Mouse (Mus musculus) midbrain, embryonic 16.5 days (tissue): ENCODE measurements at regions not wholly inside any gene's neighbourhood (a gene's known extent, or its start where the extent isn't known, plus 50 kb on each side); places are given as distances from the start of the nearest gene placed in this dataset.

Source experiments
- ATAC-seq: fragments of 200-750 bp; cut with Nextera tagmentation; 2 replicates; pipeline ENCODE4 v1.8.0; 2017; ENCODE audit warnings: moderate TSS enrichment
- H3K27ac ChIP-seq: fragments of 300-500 bp; sonication (generic); 2 replicates; pipeline ENCODE4 v1.5.1; 2014; ENCODE audit warnings: mild to moderate bottlenecking, low read length, mixed read lengths
- H3K27me3 ChIP-seq: fragments of 300-500 bp; sonication (generic); 2 replicates; pipeline ENCODE4 v1.6.1; 2014; ENCODE audit warnings: low read depth, low read length, mixed read lengths; ENCODE audit not compliant: control insufficient read depth, insufficient read depth
- H3K36me3 ChIP-seq: fragments of 300-500 bp; sonication (generic); 2 replicates; pipeline ENCODE4 v1.6.1; 2014; ENCODE audit warnings: mild to moderate bottlenecking, low read length, moderate library complexity, mixed read lengths; ENCODE audit not compliant: control insufficient read depth, insufficient read depth
- H3K4me1 ChIP-seq: fragments of 300-500 bp; sonication (generic); 2 replicates; pipeline ENCODE4 v1.6.1; 2014; ENCODE audit warnings: mild to moderate bottlenecking, low read length, mixed read lengths; ENCODE audit not compliant: control insufficient read depth, insufficient read depth
- H3K4me2 ChIP-seq: fragments of 300-500 bp; sonication (generic); 2 replicates; pipeline ENCODE4 v1.6.1; 2014; ENCODE audit warnings: mild to moderate bottlenecking, low read length, mixed read lengths
- H3K4me3 ChIP-seq: fragments of 300-500 bp; sonication (generic); 2 replicates; pipeline ENCODE4 v1.5.1; 2014; ENCODE audit warnings: low read depth, mild to moderate bottlenecking, low read length, moderate library complexity, mixed read lengths
- H3K9ac ChIP-seq: fragments of 300-500 bp; sonication (generic); 2 replicates; pipeline ENCODE4 v1.6.1; 2014; ENCODE audit warnings: low read depth, low read length, mixed read lengths
- H3K9me3 ChIP-seq: fragments of 300-500 bp; sonication (generic); replicated peaks from 2 replicates; pipeline ENCODE4 v1.6.1; 2014; ENCODE audit warnings: mild to moderate bottlenecking, low read length, mixed read lengths; ENCODE audit not compliant: control insufficient read depth, poor library complexity, severe bottlenecking
- WGBS: fragments of 180-500 bp; shearing (Covaris S2); extraction: QIAGEN DNeasy Blood & Tissue Kit; methylation state at CpG from one replicate; pipeline ENCODE4 v1.1.7; 2014; 5-methylcytosine and 5-hydroxymethylcytosine counted together

GRCm38 (mm10) chr15:61544074-61544473, 621.3 kb upstream of the A1bg start:
- no peak for ATAC-seq
- H3K36me3 ChIP-seq: no peaks in the 10 kb centered on the region
- H3K4me3 ChIP-seq: no peak overlapping the region
- H3K4me1 ChIP-seq: no peaks in the 10 kb centered on the region
- H3K27me3 ChIP-seq: no peaks in the 10 kb centered on the region
- no peak overlapping the region for H3K27ac ChIP-seq
- H3K9me3 ChIP-seq: no peaks in the 10 kb centered on the region
- H3K9ac ChIP-seq: no peak overlapping the region
- WGBS: 73% methylated on average over 2 of the region's 2 CpGs
- no peak overlapping the region for H3K4me2 ChIP-seq

- no peak overlapping the region for H3K27ac ChIP-seq
- H3K9me3 ChIP-seq: no peaks in the 10 kb centered on the region
- no peak for ATAC-seq
- no peak overlapping the region for H3K4me3 ChIP-seq
- H3K36me3 ChIP-seq: no peaks in the 10 kb centered on the region
- H3K4me1 ChIP-seq: no peaks in the 10 kb centered on the region
- H3K4me2 ChIP-seq: no peak overlapping the region
- no peak overlapping the region for H3K9ac ChIP-seq
- WGBS: 41% methylated on average over 4 of the region's 4 CpGs
- no peaks in the 10 kb centered on the region for H3K27me3 ChIP-seq
These were observed 618.8 kb upstream of the A1bg start for GRCm38 (mm10) chr15:61541643-61542042.

GRCm38 (mm10) chr15:61540753-61541421, 618.1 kb upstream of the A1bg start:
- ATAC-seq: no peak
- Histone ChIP-seq H3K4me2 (no peak overlapping the region), H3K4me3 (no peak overlapping the region), H3K27ac (no peak overlapping the region), H3K9ac (no peak overlapping the region), H3K27me3 (no peaks in the 10 kb centered on the region), H3K9me3 (no peaks in the 10 kb centered on the region), H3K36me3 (no peaks in the 10 kb centered on the region), H3K4me1 (no peaks in the 10 kb centered on the region)
- 74% methylated on average over 10 of the region's 10 CpGs for WGBS

GRCm38 (mm10) chr15:61538930-61539329, 616.1 kb upstream of the A1bg start:
- Histone ChIP-seq H3K9me3 (no peaks in the 10 kb centered on the region), H3K27me3 (no peaks in the 10 kb centered on the region), H3K4me1 (peaks cover 2% of the 10 kb centered on the region), H3K27ac (no peak overlapping the region), H3K4me3 (no peak overlapping the region), H3K9ac (no peak overlapping the region), H3K4me2 (no peak overlapping the region), H3K36me3 (no peaks in the 10 kb centered on the region)
- whole genome bisulfite sequencing: 57% methylated on average over 5 of the region's 5 CpGs
- ATAC-seq: no peak

GRCm38 (mm10) chr15:61538169-61538755, 615.5 kb upstream of the A1bg start:
- H3K4me2 ChIP-seq: no peak overlapping the region
- no peak for ATAC-seq
- H3K27ac ChIP-seq: no peak overlapping the region
- H3K9me3 ChIP-seq: no peaks in the 10 kb centered on the region
- no peak overlapping the region for H3K4me3 ChIP-seq
- no peaks in the 10 kb centered on the region for H3K36me3 ChIP-seq
- H3K9ac ChIP-seq: no peak overlapping the region
- no peaks in the 10 kb centered on the region for H3K27me3 ChIP-seq
- peaks cover 2% of the 10 kb centered on the region for H3K4me1 ChIP-seq
- 39% methylated on average over 4 of the region's 4 CpGs for WGBS

- no peak for ATAC-seq
- H3K4me1 ChIP-seq: peaks cover 2% of the 10 kb centered on the region
- 81% methylated on average over 2 of the region's 2 CpGs for WGBS
- H3K9ac ChIP-seq: no peak overlapping the region
- no peak overlapping the region for H3K27ac ChIP-seq
- H3K9me3 ChIP-seq: no peaks in the 10 kb centered on the region
- no peaks in the 10 kb centered on the region for H3K36me3 ChIP-seq
- H3K4me2 ChIP-seq: no peak overlapping the region
- H3K27me3 ChIP-seq: no peaks in the 10 kb centered on the region
- H3K4me3 ChIP-seq: no peak overlapping the region
These were observed 613.5 kb upstream of the A1bg start for GRCm38 (mm10) chr15:61536332-61536716.

- 42% methylated on average over 6 of the region's 6 CpGs for WGBS
- ATAC-seq: no peak
- H3K4me3 ChIP-seq: no peak overlapping the region
These were observed 613.0 kb upstream of the A1bg start for GRCm38 (mm10) chr15:61535644-61536331.

GRCm38 (mm10) chr15:61535180-61535579, 612.4 kb upstream of the A1bg start:
- H3K9ac ChIP-seq: no peak overlapping the region
- no peaks in the 10 kb centered on the region for H3K36me3 ChIP-seq
- no peaks in the 10 kb centered on the region for H3K9me3 ChIP-seq
- no peak overlapping the region for H3K4me2 ChIP-seq
- ATAC-seq: no peak
- peaks cover 2% of the 10 kb centered on the region for H3K4me1 ChIP-seq
- H3K4me3 ChIP-seq: no peak overlapping the region
- no peaks in the 10 kb centered on the region for H3K27me3 ChIP-seq
- 15% methylated on average over 6 of the region's 6 CpGs for WGBS
- no peak overlapping the region for H3K27ac ChIP-seq

More at GRCm38 (mm10) chr15:61535644-61536331, 613.0 kb upstream of the A1bg start:
- no peak overlapping the region for H3K4me2 ChIP-seq
- H3K9me3 ChIP-seq: no peaks in the 10 kb centered on the region
- no peaks in the 10 kb centered on the region for H3K36me3 ChIP-seq
- no peak overlapping the region for H3K27ac ChIP-seq
- H3K9ac ChIP-seq: no peak overlapping the region
- H3K27me3 ChIP-seq: no peaks in the 10 kb centered on the region
- H3K4me1 ChIP-seq: peaks cover 2% of the 10 kb centered on the region

- Histone ChIP-seq H3K4me1 (peaks cover 2% of the 10 kb centered on the region), H3K4me2 (no peak overlapping the region), H3K4me3 (no peak overlapping the region), H3K9ac (no peak overlapping the region), H3K27me3 (no peaks in the 10 kb centered on the region), H3K9me3 (no peaks in the 10 kb centered on the region), H3K27ac (no peak overlapping the region), H3K36me3 (no peaks in the 10 kb centered on the region)
- ATAC-seq: no peak
- WGBS: 92% methylated on average over 7 of the region's 7 CpGs
These were observed 610.0 kb upstream of the A1bg start for GRCm38 (mm10) chr15:61532808-61533207.
